Mouse (Mus musculus) stomach, postnatal 0 days (tissue): Measurements from ENCODE around the gene Katnal1. TPM values are rescaled to one million over a fixed set of nuclear protein-coding genes. Genes with fewer than 3 reads are reported as not detected.

Experiments
- ATAC-seq: fragments of 200-750 bp; cut with Nextera tagmentation; 2 replicates; pipeline ENCODE4 v1.8.0; 2017; ENCODE audit not compliant: low FRiP score, low TSS enrichment
- DNase-seq: peaks from one replicate; pipeline ENCODE4 v3.0.0-alpha.2; 2016; ENCODE audit warnings: low spot score
- H3K27ac ChIP-seq: fragments of 300-500 bp; sonication (generic); replicated peaks from 2 replicates; pipeline ENCODE4 v1.5.1; 2014; ENCODE audit warnings: mild to moderate bottlenecking, control low read depth
- H3K27me3 ChIP-seq: fragments of 300-500 bp; sonication (generic); 2 replicates; pipeline ENCODE4 v1.6.1; 2014; ENCODE audit warnings: low read length; ENCODE audit not compliant: control insufficient read depth, insufficient read depth
- H3K36me3 ChIP-seq: fragments of 300-500 bp; sonication (generic); 2 replicates; pipeline ENCODE4 v1.6.1; 2014; ENCODE audit warnings: low read length, mixed read lengths; ENCODE audit not compliant: control insufficient read depth, insufficient read depth
- H3K4me1 ChIP-seq: fragments of 300-500 bp; sonication (generic); replicated peaks from 2 replicates; pipeline ENCODE4 v1.6.1; 2014; ENCODE audit warnings: antibody characterized with exemption; ENCODE audit not compliant: control insufficient read depth, insufficient read depth
- H3K4me2 ChIP-seq: fragments of 300-500 bp; sonication (generic); replicated peaks from 2 replicates; pipeline ENCODE4 v1.6.1; 2014; ENCODE audit warnings: low read depth, mild to moderate bottlenecking, control low read depth, moderate library complexity
- H3K4me3 ChIP-seq: fragments of 300-500 bp; sonication (generic); 2 replicates; pipeline ENCODE4 v1.5.1; 2014; ENCODE audit warnings: low read depth, low read length, control low read depth
- H3K9ac ChIP-seq: fragments of 300-500 bp; sonication (generic); 2 replicates; pipeline ENCODE4 v1.6.1; 2014; ENCODE audit warnings: mild to moderate bottlenecking, low read length, control low read depth, mixed read lengths
- H3K9me3 ChIP-seq: fragments of 300-500 bp; sonication (generic); 2 replicates; pipeline ENCODE4 v1.6.1; 2016; ENCODE audit warnings: low read length; ENCODE audit not compliant: control insufficient read depth
- CTCF ChIP-seq: IDR thresholded peaks from 2 replicates; pipeline ENCODE4 v1.5.1; 2016; ENCODE audit warnings: antibody characterized with exemption, low read depth, mild to moderate bottlenecking, moderate library complexity
- EP300 ChIP-seq: optimal IDR thresholded peaks from 2 replicates; pipeline ENCODE3; 2016; ENCODE audit warnings: antibody characterized with exemption
- WGBS: fragments of 180-500 bp; shearing (Covaris S2); extraction: QIAGEN DNeasy Blood & Tissue Kit; methylation state at CpG from one replicate; pipeline ENCODE4 v1.1.7; 2014; 5-methylcytosine and 5-hydroxymethylcytosine counted together
- polyA plus RNA-seq: library from polyadenylated mRNA; unstranded; fragments of >200 nt; fragmentation: Nextera tagmentation; extraction: Ambion mirVana; gene quantifications from 2 replicates; pipeline ENCODE4 v1.2.1, GENCODE M21; 2015

Katnal1 gene
- polyA plus RNA-seq = 3.4 and 4.1 TPM in 2 replicates

DNA sequence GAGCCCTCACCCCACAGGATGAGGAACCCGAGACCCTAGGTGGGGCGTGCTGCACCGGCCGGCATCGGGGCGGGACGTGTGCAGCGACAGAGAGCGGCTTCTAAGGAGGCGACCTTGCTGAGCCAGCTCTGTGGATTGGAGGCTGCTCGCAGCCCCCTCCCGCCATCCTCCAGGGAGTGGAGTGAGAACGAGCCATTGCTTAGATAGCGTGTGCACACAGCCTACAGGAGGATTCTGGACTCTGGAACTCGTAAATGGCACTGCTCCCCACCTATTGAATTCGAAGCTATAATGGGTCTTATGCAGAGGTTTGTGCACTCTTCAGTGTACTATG, at the start of gene Katnal1:
TSS of gene Katnal1 (minus strand) at position 205 of the 334 bp plus-strand sequence.
- peak within 1 kb of the TSS; percentile 79 for H3K4me3 ChIP-seq
- WGBS = 1% methylated on average over 16 of the region's 16 CpGs

DNA sequence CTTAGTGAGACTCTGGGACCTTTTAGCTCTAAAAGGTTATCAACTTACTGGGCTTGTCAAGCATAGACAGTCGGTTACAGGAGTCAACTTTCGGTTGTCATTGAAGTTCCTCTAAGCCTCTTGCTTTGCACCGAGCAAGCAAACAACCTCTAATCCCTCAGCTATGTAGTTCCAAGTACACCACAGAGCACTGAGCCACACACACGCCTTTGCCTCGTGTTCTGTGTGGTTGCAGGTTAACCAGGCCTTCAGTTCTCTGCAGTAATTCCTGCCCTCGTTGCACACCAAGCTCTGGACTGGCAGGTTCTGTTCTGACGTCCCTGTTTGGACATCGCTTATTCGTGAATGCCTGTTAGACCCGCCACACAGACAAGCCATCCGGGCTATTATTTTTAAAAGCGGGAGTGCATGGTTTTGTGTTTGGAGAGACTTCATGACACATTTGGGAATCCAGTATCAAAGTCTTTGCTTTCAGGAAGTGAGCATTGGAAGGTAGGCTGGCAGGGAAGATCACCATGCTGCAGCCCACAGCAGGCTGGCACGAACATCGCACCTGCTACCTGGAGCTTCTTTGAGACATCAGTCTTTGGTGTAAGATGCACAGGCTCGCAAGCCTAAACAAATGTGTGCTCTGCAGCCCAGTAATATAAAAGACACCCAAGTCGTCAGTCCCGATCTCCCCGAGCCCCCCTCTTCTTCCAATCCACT, 49.5 kb upstream of the Katnal1 start:
- H3K4me3 ChIP-seq = no peak overlapping the region
- TF ChIP-seq EP300 (no peak), CTCF (no peak)
- 42% methylated on average over 18 of the region's 18 CpGs for WGBS
- H3K4me1 ChIP-seq = peaks cover 5% of the 10 kb centered on the region; the same call in 1 of the 2 replicates
- H3K9me3 ChIP-seq = no peaks in the 10 kb centered on the region
- H3K27ac ChIP-seq = peak overlapping the region; percentile 58
- no peak overlapping the region for H3K4me2 ChIP-seq
- H3K27me3 ChIP-seq = no peaks in the 10 kb centered on the region
- ATAC-seq = peak; percentile 85
- peak; percentile 68 for DNase-seq
- no peak overlapping the region for H3K9ac ChIP-seq
- no peaks in the 10 kb centered on the region for H3K36me3 ChIP-seq

More for the DNA sequence above, at the start of gene Katnal1:
- peak within 1 kb of the TSS; percentile 69 for H3K4me2 ChIP-seq
- no peaks in the 10 kb centered on the region for H3K27me3 ChIP-seq
- TF ChIP-seq EP300 = no peak
- no peak; the same call in 1 of the 2 replicates for TF ChIP-seq CTCF
- no peak for DNase-seq
- H3K36me3 ChIP-seq = no peaks in the 10 kb centered on the region
- H3K4me1 ChIP-seq = 0 out of 2 replicates have a peak, but pooled peaks cover 4% of the 10 kb centered on the region
- no peaks in the 10 kb centered on the region for H3K9me3 ChIP-seq
- H3K27ac ChIP-seq = peak within 1 kb of the TSS; percentile 88
- ATAC-seq = no peak; the same call in 1 of the 2 replicates
- peak within 1 kb of the TSS; percentile 70 for H3K9ac ChIP-seq

DNA sequence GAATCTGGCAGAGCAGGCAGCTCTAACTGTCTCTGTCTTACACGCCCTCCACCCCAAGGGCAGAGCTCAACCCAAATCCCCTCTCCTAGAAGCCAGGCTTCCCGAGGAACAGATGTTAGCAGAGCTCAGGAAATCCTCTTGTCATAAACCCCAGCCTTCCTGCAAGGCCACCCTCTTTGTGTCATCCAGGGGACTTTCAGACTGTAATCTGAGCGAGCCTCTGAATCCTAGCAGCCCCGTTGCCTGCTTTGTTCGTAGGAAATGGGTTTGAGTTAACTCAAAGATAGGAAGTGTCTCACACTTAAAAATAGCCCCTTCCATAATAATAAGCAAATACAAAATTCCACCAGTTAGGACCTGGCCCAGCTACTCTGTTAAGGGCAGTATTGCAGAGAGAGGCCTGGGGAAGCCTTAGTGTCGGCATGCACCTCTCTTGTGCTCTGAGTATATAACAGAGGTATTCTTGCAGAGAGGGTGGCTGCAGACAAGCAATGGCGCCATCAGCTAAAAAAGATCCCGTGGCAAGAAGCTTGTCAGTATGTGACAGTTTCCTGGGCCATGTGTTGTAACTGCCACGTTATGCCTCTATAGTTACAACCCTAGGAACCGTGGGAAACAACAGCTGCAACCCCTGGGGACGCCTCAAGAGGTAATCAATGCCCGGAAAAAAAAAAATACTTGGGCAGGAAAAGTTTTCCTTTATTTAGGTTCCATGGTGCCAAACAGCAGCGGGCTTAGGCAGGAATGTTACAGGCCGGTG, 48.8 kb upstream of the Katnal1 start:
- H3K9ac ChIP-seq = no peak overlapping the region
- no peak overlapping the region for H3K4me2 ChIP-seq
- H3K4me3 ChIP-seq = no peak overlapping the region
- H3K4me1 ChIP-seq = peaks cover 5% of the 10 kb centered on the region; the same call in 1 of the 2 replicates
- H3K27me3 ChIP-seq = no peaks in the 10 kb centered on the region
- no peaks in the 10 kb centered on the region for H3K9me3 ChIP-seq
- H3K27ac ChIP-seq = peak overlapping the region; percentile 58
- no peak for DNase-seq
- ATAC-seq = peak; percentile 10; the same call in 1 of the 2 replicates
- no peaks in the 10 kb centered on the region for H3K36me3 ChIP-seq
- TF ChIP-seq EP300 = no peak
- no peak for TF ChIP-seq CTCF
- 17% methylated on average over 14 of the region's 14 CpGs for WGBS

DNA sequence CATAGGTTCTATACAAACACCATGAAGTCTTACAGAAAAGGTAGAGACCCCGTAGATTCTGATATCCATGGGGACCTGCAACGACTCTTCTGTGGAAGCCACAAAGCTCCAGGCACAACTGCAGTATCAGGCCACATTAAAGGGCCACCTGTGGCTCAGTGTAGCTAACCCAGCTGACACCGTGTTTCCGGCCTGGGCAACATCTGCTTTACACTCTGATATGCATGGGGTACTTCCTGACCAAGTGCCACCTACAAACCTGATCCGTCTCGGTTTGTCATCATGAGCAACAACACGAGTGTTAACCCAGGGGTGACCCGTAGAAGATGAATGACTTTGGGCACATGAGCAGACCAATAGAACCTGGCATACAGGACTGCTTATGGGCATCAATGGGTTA, 47.8 kb upstream of the Katnal1 start:
- DNase-seq (no peak), ATAC-seq (no peak)
- Histone ChIP-seq H3K4me3 (no peak overlapping the region), H3K9ac (no peak overlapping the region), H3K4me1 (peaks cover 5% of the 10 kb centered on the region; the same call in 1 of the 2 replicates), H3K27ac (no peak overlapping the region), H3K9me3 (no peaks in the 10 kb centered on the region), H3K27me3 (no peaks in the 10 kb centered on the region), H3K36me3 (no peaks in the 10 kb centered on the region), H3K4me2 (no peak overlapping the region)
- 88% methylated on average over 8 of the region's 8 CpGs for WGBS
- no peak for TF ChIP-seq EP300
- no peak for TF ChIP-seq CTCF

DNA sequence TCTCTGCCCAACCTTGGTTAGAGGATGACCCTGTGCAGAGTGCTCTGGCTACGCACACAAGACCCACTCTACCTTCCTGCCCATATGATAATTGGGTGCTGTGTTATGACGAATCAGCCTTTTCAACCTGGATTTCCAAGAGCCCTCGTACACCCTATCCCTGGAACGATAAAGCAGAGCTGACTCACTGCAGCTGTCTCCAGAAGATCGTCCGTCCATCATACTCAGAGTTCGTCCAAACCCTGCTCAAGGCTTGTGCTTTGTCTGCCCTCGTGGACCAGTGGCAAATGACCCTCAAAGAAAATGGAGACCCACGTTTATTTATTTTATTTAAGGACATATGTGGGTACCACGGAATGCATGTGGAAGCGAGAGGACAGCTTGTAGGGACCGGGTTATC, 45.9 kb upstream of the Katnal1 start:
- TF ChIP-seq EP300 (no peak), CTCF (no peak)
- DNase-seq (no peak), ATAC-seq (no peak)
- Histone ChIP-seq H3K4me3 (no peak overlapping the region), H3K27me3 (no peaks in the 10 kb centered on the region), H3K36me3 (no peaks in the 10 kb centered on the region), H3K27ac (no peak overlapping the region), H3K9me3 (no peaks in the 10 kb centered on the region), H3K4me2 (no peak overlapping the region), H3K9ac (no peak overlapping the region), H3K4me1 (peaks cover 5% of the 10 kb centered on the region; the same call in 1 of the 2 replicates)
- 90% methylated on average over 12 of the region's 12 CpGs for WGBS
